Mouse (Mus musculus) kidney, postnatal 14 days (tissue): Measurements from ENCODE around the gene Smim13.
"Not testable (repeated sequence)": the region's sequence is repeated elsewhere in the genome, so short reads cannot be mapped to it uniquely, and the experiment has no call there.

ENCODE experiments used
- DNase-seq: peaks from one replicate; pipeline ENCODE4 v3.0.0; 2022; ENCODE audit warnings: mixed read lengths

Gene Smim13

GRCm38 (mm10) chr13:41238035-41238804, 11.4 kb upstream of the Smim13 start:
- no peak for DNase-seq

GRCm38 (mm10) chr13:41238805-41239130, 10.9 kb upstream of the Smim13 start:
- DNase-seq, result peak; percentile 27

- no peak for DNase-seq
These were observed 8.1 kb upstream of the Smim13 start for GRCm38 (mm10) chr13:41241557-41241956.

GRCm38 (mm10) chr13:41244306-41244830, 5.3 kb upstream of the Smim13 start:
- no peak for DNase-seq

- no peak for DNase-seq
These were observed 708 bp upstream of the Smim13 start for GRCm38 (mm10) chr13:41248751-41249520.

- DNase-seq, result no peak
These were observed 806 bp downstream of the Smim13 start for GRCm38 (mm10) chr13:41250318-41250981.

GRCm38 (mm10) chr13:41251232-41251631, 1.6 kb downstream of the Smim13 start:
- not testable (repeated sequence) for DNase-seq

GRCm38 (mm10) chr13:41251667-41252066, 2.0 kb downstream of the Smim13 start:
- DNase-seq, result no peak

- no peak for DNase-seq
These were observed 2.5 kb downstream of the Smim13 start for GRCm38 (mm10) chr13:41252141-41252540.

GRCm38 (mm10) chr13:41252736-41253135, 3.1 kb downstream of the Smim13 start:
- DNase-seq, result no peak

- no peak for DNase-seq
These were observed 6.5 kb downstream of the Smim13 start for GRCm38 (mm10) chr13:41256126-41256525.

- no peak for DNase-seq
These were observed 7.3 kb downstream of the Smim13 start for GRCm38 (mm10) chr13:41256962-41257361.

- no peak for DNase-seq
These were observed 8.2 kb downstream of the Smim13 start for GRCm38 (mm10) chr13:41257851-41258250.

GRCm38 (mm10) chr13:41261617-41262016, 12.0 kb downstream of the Smim13 start:
- not testable (repeated sequence) for DNase-seq

GRCm38 (mm10) chr13:41263304-41264006, 13.8 kb downstream of the Smim13 start:
- DNase-seq, result no peak

GRCm38 (mm10) chr13:41267827-41268408, 18.3 kb downstream of the Smim13 start:
- DNase-seq, result no peak

- DNase-seq, result no peak
These were observed 24.4 kb downstream of the Smim13 start, which contains the start of gene Gm17364 for GRCm38 (mm10) chr13:41273927-41274650. Gene Gm17364 (minus strand): TSS chr13:41273977.

- DNase-seq, result no peak
These were observed 31.1 kb downstream of the Smim13 start for GRCm38 (mm10) chr13:41280696-41281095.

- DNase-seq, result peak; percentile 80
These were observed 33.6 kb downstream of the Smim13 start for GRCm38 (mm10) chr13:41283256-41283655.

GRCm38 (mm10) chr13:41285448-41285847, 35.8 kb downstream of the Smim13 start:
- DNase-seq, result no peak

- DNase-seq, result no peak
These were observed 36.6 kb downstream of the Smim13 start for GRCm38 (mm10) chr13:41286285-41286684.
